Mouse (Mus musculus): Measurements from ENCODE around the gene Alpk1.
A peak's percentile ranks its signal among the peaks of the same experiment; 100 is the strongest.

Alpk1 gene

GRCm38 (mm10) chr3:127743614-127744365, 36.5 kb downstream of the Alpk1 start:
- DNase-seq = no peak

DNA sequence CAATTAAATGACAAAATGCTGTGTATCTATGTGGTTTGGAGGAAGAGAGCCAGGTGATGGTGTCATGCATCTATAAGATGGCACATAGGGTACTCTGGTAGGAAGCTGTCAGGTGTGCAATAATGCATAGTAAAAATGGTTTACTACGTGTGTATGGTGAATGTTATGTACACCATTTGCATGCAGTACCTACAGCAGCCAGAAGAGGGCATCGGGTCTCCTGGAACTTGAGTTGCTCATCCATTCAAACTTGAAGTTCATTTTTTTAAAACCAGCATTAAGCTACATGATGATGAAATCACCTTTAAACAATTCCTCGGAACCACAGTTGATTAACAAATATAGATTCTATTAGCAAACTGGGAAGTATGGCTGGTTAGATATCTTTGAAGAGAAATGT, 38.9 kb downstream of the Alpk1 start:
- DNase-seq = no peak

- no peak for DNase-seq
Measured at GRCm38 (mm10) chr3:127737876-127738275, 42.5 kb downstream of the Alpk1 start.

GRCm38 (mm10) chr3:127735395-127735794, 44.9 kb downstream of the Alpk1 start:
- no peak for DNase-seq

- no peak for DNase-seq
Measured at GRCm38 (mm10) chr3:127729513-127730137, 50.7 kb downstream of the Alpk1 start.

GRCm38 (mm10) chr3:127728851-127729512, 51.3 kb downstream of the Alpk1 start:
- no peak for DNase-seq

- no peak for DNase-seq
Measured at GRCm38 (mm10) chr3:127728046-127728445, 52.3 kb downstream of the Alpk1 start.

GRCm38 (mm10) chr3:127720948-127721347, 59.4 kb downstream of the Alpk1 start:
- peak; percentile 48 to 54 for DNase-seq

DNA sequence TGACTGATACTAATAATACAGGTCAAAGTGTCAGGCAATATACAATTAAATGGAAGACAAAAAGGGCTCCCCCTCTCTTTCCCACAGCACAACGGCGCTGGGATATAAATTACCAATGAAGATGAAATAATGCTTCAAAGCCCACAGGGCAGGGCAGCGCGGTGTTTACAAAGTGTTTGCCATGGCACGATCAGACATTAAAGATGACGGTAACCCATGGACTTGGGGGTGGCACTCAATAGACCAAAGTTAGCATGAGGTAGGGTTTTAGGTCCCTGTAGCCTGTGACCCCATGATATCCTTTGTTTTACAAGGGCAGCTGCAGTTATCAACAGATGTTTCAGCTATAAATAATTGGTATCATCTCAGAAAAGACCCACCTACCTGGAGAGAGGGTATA, 60.3 kb downstream of the Alpk1 start:
- no peak for DNase-seq

GRCm38 (mm10) chr3:127719601-127720000, 60.7 kb downstream of the Alpk1 start:
- no peak for DNase-seq

- no peak for DNase-seq
Measured at GRCm38 (mm10) chr3:127716759-127717158, 63.6 kb downstream of the Alpk1 start.

DNA sequence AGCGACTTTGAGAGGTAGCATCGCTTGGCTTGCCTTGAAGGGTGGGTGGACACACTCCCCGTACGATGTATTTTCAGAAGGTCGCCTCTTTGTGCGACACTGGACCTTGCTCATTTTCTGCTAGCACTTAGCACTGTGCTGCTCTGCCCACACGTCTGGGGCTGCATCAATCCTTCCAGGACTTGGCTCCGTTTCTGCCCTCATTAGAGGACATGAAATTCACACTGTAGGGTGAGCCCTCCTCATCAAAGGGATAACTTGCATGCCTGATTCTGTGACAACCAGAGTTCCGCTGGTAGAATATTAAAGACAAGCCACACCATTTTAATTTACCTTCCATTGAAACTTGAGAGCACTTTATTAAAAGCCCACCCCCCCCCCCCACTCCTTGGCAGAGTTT, 67.2 kb downstream of the Alpk1 start:
- DNase-seq = no peak

DNA sequence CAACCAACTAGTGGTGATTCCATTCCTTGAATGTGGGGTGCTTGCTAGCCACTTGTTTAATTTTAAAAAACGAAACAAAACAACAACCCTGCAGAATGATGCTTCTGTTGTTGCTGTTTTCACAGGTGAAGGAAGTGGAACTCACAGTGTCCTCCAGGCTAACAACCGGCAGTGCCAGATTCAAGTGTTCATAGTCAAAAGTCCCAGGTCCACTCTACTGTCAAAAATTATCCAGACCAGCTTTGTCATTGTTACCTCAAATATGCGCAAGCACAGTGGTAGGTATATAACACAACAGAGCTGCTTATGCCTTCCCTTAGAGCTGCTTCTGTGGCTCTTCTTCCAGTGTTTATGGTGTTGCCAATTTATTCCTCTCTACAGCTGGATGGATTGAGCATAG, 68.8 kb downstream of the Alpk1 start:
- DNase-seq = peak in 1 of 2 experiments; percentile 9

DNA sequence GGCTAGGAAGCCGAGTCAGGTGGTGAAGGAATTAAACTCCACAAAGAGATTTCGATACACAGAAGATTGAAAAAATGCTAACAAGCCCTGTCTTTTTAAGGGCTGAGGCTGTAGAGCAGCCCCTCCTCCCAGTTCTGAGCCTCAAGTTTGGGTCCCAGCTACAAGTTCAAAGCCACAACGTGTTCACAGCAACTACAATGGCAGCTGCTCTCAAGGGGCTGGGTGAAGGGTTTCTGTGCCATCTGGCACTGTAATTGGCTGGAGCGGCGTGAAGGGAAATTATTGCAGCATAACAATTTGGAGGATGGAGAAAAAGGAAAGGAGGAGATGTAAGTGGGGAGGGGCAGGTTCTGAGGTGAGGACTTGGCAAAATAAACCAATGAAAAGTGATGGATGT, 73.2 kb downstream of the Alpk1 start:
- no peak for DNase-seq

GRCm38 (mm10) chr3:127706445-127707088, 73.8 kb downstream of the Alpk1 start:
- no peak for DNase-seq

- no peak for DNase-seq
Measured at GRCm38 (mm10) chr3:127705515-127706444, 74.5 kb downstream of the Alpk1 start.

- DNase-seq = no peak
Measured at GRCm38 (mm10) chr3:127705139-127705514, 75.2 kb downstream of the Alpk1 start.

- no peak for DNase-seq
Measured at GRCm38 (mm10) chr3:127701196-127701825, 79.0 kb downstream of the Alpk1 start.

GRCm38 (mm10) chr3:127698636-127699035, 81.7 kb downstream of the Alpk1 start:
- no peak for DNase-seq

DNA sequence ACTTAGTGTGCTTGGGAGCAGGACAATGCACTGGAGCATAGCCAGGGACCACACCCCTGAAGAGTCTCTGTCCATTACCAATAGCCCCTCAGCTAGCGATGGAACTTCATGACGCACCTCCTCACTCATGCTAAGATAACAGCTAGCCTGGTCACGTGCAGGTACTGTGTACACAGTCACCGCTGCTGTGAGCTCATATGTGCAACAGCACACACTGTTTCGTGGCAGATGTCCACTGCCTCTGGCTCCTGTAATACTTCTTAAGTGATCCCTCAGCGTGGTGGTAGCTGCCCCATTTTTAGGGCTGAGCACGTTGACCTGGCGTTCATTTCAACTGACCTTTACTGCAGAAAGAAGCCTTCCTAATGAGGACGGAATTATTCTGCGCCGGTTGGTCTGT, 83.8 kb downstream of the Alpk1 start:
- no peak for DNase-seq

GRCm38 (mm10) chr3:127694802-127695771, 85.2 kb downstream of the Alpk1 start:
- no peak for DNase-seq
